Mouse (Mus musculus) hindbrain, embryonic 12.5 days (tissue): ENCODE results near the gene Gm44790. TPM values are rescaled to one million over a fixed set of nuclear protein-coding genes. Genes with fewer than 3 reads are reported as not detected.
A peak's percentile ranks its signal among the peaks of the same experiment; 100 is the strongest.
"Not testable (repeated sequence)": the region's sequence is repeated elsewhere in the genome, so short reads cannot be mapped to it uniquely, and the experiment has no call there.

Source experiments
- ATAC-seq: fragments of 200-750 bp; cut with Nextera tagmentation; 2 replicates; pipeline ENCODE4 v1.8.0; 2017; ENCODE audit warnings: moderate TSS enrichment; ENCODE audit not compliant: low FRiP score
- H3K27ac ChIP-seq: fragments of 300-500 bp; sonication (generic); 2 replicates; pipeline ENCODE4 v1.5.1; 2016; ENCODE audit warnings: mild to moderate bottlenecking
- H3K27me3 ChIP-seq: fragments of 300-500 bp; sonication (generic); 2 replicates; pipeline ENCODE4 v1.6.1; 2016; ENCODE audit warnings: mild to moderate bottlenecking
- H3K36me3 ChIP-seq: fragments of 300-500 bp; sonication (generic); 2 replicates; pipeline ENCODE4 v1.6.1; 2016; ENCODE audit warnings: mild to moderate bottlenecking
- H3K4me1 ChIP-seq: fragments of 300-500 bp; sonication (generic); 2 replicates; pipeline ENCODE4 v1.6.1; 2016
- H3K4me2 ChIP-seq: fragments of 300-500 bp; sonication (generic); replicated peaks from 2 replicates; pipeline ENCODE4 v1.6.1; 2016; ENCODE audit warnings: mild to moderate bottlenecking
- H3K4me3 ChIP-seq: fragments of 300-500 bp; sonication (generic); 2 replicates; pipeline ENCODE4 v1.5.1; 2016; ENCODE audit warnings: mild to moderate bottlenecking
- H3K9ac ChIP-seq: fragments of 300-500 bp; sonication (generic); 2 replicates; pipeline ENCODE4 v1.6.1; 2016; ENCODE audit warnings: mild to moderate bottlenecking, moderate library complexity
- H3K9me3 ChIP-seq: fragments of 300-500 bp; sonication (generic); replicated peaks from 2 replicates; pipeline ENCODE4 v1.6.1; 2016; ENCODE audit warnings: mild to moderate bottlenecking
- WGBS: fragments of 180-500 bp; shearing (Covaris S2); methylation state at CpG from one replicate; pipeline ENCODE4 v1.1.7; 2016; 5-methylcytosine and 5-hydroxymethylcytosine counted together
- polyA plus RNA-seq: library from polyadenylated mRNA; unstranded; fragments of >200 nt; fragmentation: Nextera tagmentation; extraction: Ambion mirVana; gene quantifications from 2 replicates; pipeline ENCODE4 v1.2.1, GENCODE M21; 2016

Gm44790 gene
- not detected in 2 replicates for polyA plus RNA-seq

GRCm38 (mm10) chr6:86426358-86426757 is at the start of gene Gm44790:
Gene Gm44790, plus strand, starts transcription at chr6:86426658.
- H3K4me2 ChIP-seq: no peak within 1 kb of the TSS
- H3K4me3 ChIP-seq: no peak within 1 kb of the TSS
- no peak within 1 kb of the TSS for H3K9ac ChIP-seq
- H3K27ac ChIP-seq: no peak within 1 kb of the TSS
- ATAC-seq: no peak
- H3K4me1 ChIP-seq: no peaks in the 10 kb centered on the region
- H3K9me3 ChIP-seq: no peaks in the 10 kb centered on the region
- no peaks in the 10 kb centered on the region for H3K27me3 ChIP-seq
- peaks cover 75% of the 10 kb centered on the region for H3K36me3 ChIP-seq
- WGBS: 98% methylated on average over 1 of the region's 1 CpGs

- H3K27me3 ChIP-seq: no peaks in the 10 kb centered on the region
- no peak overlapping the region for H3K27ac ChIP-seq
- H3K9ac ChIP-seq: no peak overlapping the region
- WGBS: 95% methylated on average over 3 of the region's 3 CpGs
- H3K9me3 ChIP-seq: no peaks in the 10 kb centered on the region
- H3K4me2 ChIP-seq: no peak overlapping the region
- no peak overlapping the region for H3K4me3 ChIP-seq
- no peak for ATAC-seq
- H3K36me3 ChIP-seq: peaks cover 43% of the 10 kb centered on the region
- H3K4me1 ChIP-seq: no peaks in the 10 kb centered on the region; the same call in 1 of the 2 replicates
These were observed 48.1 kb upstream of the Gm44790 start for GRCm38 (mm10) chr6:86378341-86378740.

GRCm38 (mm10) chr6:86380112-86380511 is 46.3 kb upstream of the Gm44790 start:
- not testable (repeated sequence) for H3K9ac ChIP-seq, H3K4me2 ChIP-seq, H3K4me1 ChIP-seq, H3K27me3 ChIP-seq, H3K27ac ChIP-seq, H3K9me3 ChIP-seq, H3K4me3 ChIP-seq, ATAC-seq
- WGBS: 69% methylated on average over 8 of the region's 8 CpGs
- H3K36me3 ChIP-seq: peaks cover 45% of the 10 kb centered on the region

- no peaks in the 10 kb centered on the region for H3K9me3 ChIP-seq
- H3K36me3 ChIP-seq: peaks cover 47% of the 10 kb centered on the region
- H3K4me1 ChIP-seq: no peaks in the 10 kb centered on the region
- no peak for ATAC-seq
- no peak overlapping the region for H3K4me2 ChIP-seq
- no peak overlapping the region for H3K4me3 ChIP-seq
- H3K27me3 ChIP-seq: no peaks in the 10 kb centered on the region
- H3K27ac ChIP-seq: no peak overlapping the region
- no peak overlapping the region for H3K9ac ChIP-seq
These were observed 43.9 kb upstream of the Gm44790 start for GRCm38 (mm10) chr6:86382551-86382950.

- WGBS: 58% methylated on average over 16 of the region's 16 CpGs
- no peak overlapping the region for H3K27ac ChIP-seq
- no peaks in the 10 kb centered on the region for H3K4me1 ChIP-seq
- no peak overlapping the region for H3K9ac ChIP-seq
- no peak for ATAC-seq
- peaks cover 47% of the 10 kb centered on the region for H3K36me3 ChIP-seq
- no peak overlapping the region for H3K4me3 ChIP-seq
- no peaks in the 10 kb centered on the region for H3K27me3 ChIP-seq
- H3K9me3 ChIP-seq: no peaks in the 10 kb centered on the region
- no peak overlapping the region for H3K4me2 ChIP-seq
These were observed 43.1 kb upstream of the Gm44790 start for GRCm38 (mm10) chr6:86383370-86383769.

- H3K9me3 ChIP-seq: no peaks in the 10 kb centered on the region
- no peak overlapping the region for H3K4me2 ChIP-seq
- no peaks in the 10 kb centered on the region for H3K27me3 ChIP-seq
- H3K4me1 ChIP-seq: no peaks in the 10 kb centered on the region
- ATAC-seq: no peak
- no peak overlapping the region for H3K4me3 ChIP-seq
- peaks cover 47% of the 10 kb centered on the region for H3K36me3 ChIP-seq
- H3K9ac ChIP-seq: no peak overlapping the region
- WGBS: 79% methylated on average over 4 of the region's 4 CpGs
- H3K27ac ChIP-seq: no peak overlapping the region
These were observed 41.8 kb upstream of the Gm44790 start for GRCm38 (mm10) chr6:86384692-86385091.

- Histone ChIP-seq H3K27ac (no peak overlapping the region), H3K4me1 (no peaks in the 10 kb centered on the region), H3K9me3 (no peaks in the 10 kb centered on the region), H3K36me3 (peaks cover 53% of the 10 kb centered on the region), H3K4me3 (no peak overlapping the region), H3K27me3 (no peaks in the 10 kb centered on the region), H3K9ac (no peak overlapping the region), H3K4me2 (no peak overlapping the region)
- 87% methylated on average over 5 of the region's 5 CpGs for WGBS
- ATAC-seq: no peak
These were observed 40.9 kb upstream of the Gm44790 start for GRCm38 (mm10) chr6:86385362-86386104.

- Histone ChIP-seq H3K9me3 (no peaks in the 10 kb centered on the region), H3K4me3 (no peak overlapping the region), H3K27ac (no peak overlapping the region), H3K4me1 (no peaks in the 10 kb centered on the region), H3K36me3 (peaks cover 70% of the 10 kb centered on the region), H3K4me2 (no peak overlapping the region), H3K27me3 (no peaks in the 10 kb centered on the region), H3K9ac (no peak overlapping the region)
- ATAC-seq: no peak
- 91% methylated on average over 12 of the region's 12 CpGs for WGBS
These were observed 39.1 kb upstream of the Gm44790 start for GRCm38 (mm10) chr6:86387313-86387712.

GRCm38 (mm10) chr6:86388461-86388860 is 38.0 kb upstream of the Gm44790 start:
- WGBS: 82% methylated on average over 18 of the region's 18 CpGs
- no peaks in the 10 kb centered on the region for H3K4me1 ChIP-seq
- no peak for ATAC-seq
- H3K9me3 ChIP-seq: no peaks in the 10 kb centered on the region
- no peak overlapping the region for H3K27ac ChIP-seq
- no peak overlapping the region for H3K4me3 ChIP-seq
- H3K27me3 ChIP-seq: no peaks in the 10 kb centered on the region
- no peak overlapping the region for H3K4me2 ChIP-seq
- H3K36me3 ChIP-seq: peaks cover 74% of the 10 kb centered on the region
- H3K9ac ChIP-seq: no peak overlapping the region

- Histone ChIP-seq H3K27me3 (no peaks in the 10 kb centered on the region), H3K4me3 (no peak overlapping the region), H3K4me1 (peaks cover 20% of the 10 kb centered on the region), H3K36me3 (peaks cover 65% of the 10 kb centered on the region), H3K9ac (no peak overlapping the region), H3K27ac (no peak overlapping the region), H3K4me2 (no peak overlapping the region), H3K9me3 (no peaks in the 10 kb centered on the region)
- 97% methylated on average over 5 of the region's 5 CpGs for WGBS
- no peak for ATAC-seq
These were observed 35.1 kb upstream of the Gm44790 start for GRCm38 (mm10) chr6:86391326-86391725.

GRCm38 (mm10) chr6:86393187-86393586 is 33.3 kb upstream of the Gm44790 start:
- Histone ChIP-seq H3K4me2 (no peak overlapping the region), H3K27me3 (no peaks in the 10 kb centered on the region), H3K4me3 (no peak overlapping the region), H3K4me1 (peaks cover 20% of the 10 kb centered on the region), H3K9me3 (no peaks in the 10 kb centered on the region), H3K27ac (no peak overlapping the region), H3K9ac (no peak overlapping the region), H3K36me3 (peaks cover 49% of the 10 kb centered on the region)
- no peak for ATAC-seq
- 92% methylated on average over 1 of the region's 1 CpGs for WGBS

- no peak overlapping the region for H3K27ac ChIP-seq
- no peaks in the 10 kb centered on the region for H3K27me3 ChIP-seq
- no peak overlapping the region for H3K9ac ChIP-seq
- peak overlapping the region; percentile 7; the same call in 1 of the 2 replicates for H3K4me2 ChIP-seq
- peaks cover 39% of the 10 kb centered on the region for H3K36me3 ChIP-seq
- H3K4me1 ChIP-seq: peaks cover 20% of the 10 kb centered on the region
- 93% methylated on average over 17 of the region's 17 CpGs for WGBS
- no peak overlapping the region for H3K4me3 ChIP-seq
- ATAC-seq: no peak
- H3K9me3 ChIP-seq: no peaks in the 10 kb centered on the region
These were observed 32.3 kb upstream of the Gm44790 start for GRCm38 (mm10) chr6:86394078-86394720.

GRCm38 (mm10) chr6:86395021-86395420 is 31.4 kb upstream of the Gm44790 start:
- 87% methylated on average over 9 of the region's 9 CpGs for WGBS
- Histone ChIP-seq H3K4me3 (peak overlapping the region; percentile 87; the same call in 1 of the 2 replicates), H3K4me1 (peaks cover 20% of the 10 kb centered on the region), H3K9ac (peak overlapping the region; percentile 93), H3K27ac (no peak overlapping the region), H3K4me2 (peak overlapping the region; percentile 70), H3K9me3 (no peaks in the 10 kb centered on the region), H3K36me3 (peaks cover 30% of the 10 kb centered on the region), H3K27me3 (no peaks in the 10 kb centered on the region)
- no peak for ATAC-seq
